Mouse (Mus musculus): Measurements from ENCODE around the gene Cuta.
"Not testable (repeated sequence)": the region's sequence is repeated elsewhere in the genome, so short reads cannot be mapped to it uniquely, and the experiment has no call there.

Cuta gene

DNA sequence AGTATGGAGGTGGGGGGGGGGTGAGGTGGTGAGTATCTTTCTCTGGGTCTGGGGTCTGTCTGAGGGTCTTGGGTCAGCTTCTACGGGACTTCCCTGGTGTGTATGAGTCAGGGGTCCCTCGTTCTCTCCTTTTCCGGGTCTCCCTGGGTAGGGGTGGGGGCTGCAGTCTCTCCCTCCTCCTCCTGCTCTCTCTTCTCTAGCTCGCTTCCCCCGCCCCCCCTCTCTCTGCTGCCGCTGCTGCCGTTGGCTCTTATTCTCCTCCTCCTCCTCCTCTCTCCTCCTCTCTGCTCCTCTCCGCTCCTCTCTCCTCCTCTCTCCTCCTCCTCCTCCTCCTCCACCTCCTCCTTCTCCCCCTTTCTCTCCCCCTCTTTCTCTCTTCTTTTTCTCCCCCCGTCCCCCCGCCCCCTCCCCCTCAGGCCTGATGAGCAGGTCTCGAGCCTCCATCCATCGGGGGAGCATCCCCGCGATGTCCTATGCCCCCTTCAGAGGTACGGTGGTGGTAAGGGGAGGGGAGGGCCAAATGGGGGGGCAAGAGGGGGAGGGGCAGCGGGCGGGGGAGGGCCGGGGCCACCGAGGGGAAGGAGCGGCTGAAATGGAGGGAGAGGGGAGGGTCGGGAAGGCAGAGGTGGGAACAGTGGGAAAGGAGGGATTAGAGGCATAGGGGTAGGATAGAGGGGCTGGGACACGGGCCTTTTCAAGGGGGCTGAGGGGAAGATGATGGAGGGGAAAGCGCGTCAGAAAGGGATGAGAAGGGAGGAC lies 1.8 kb upstream of the Cuta start, which contains the start of gene Syngap1:
Syngap1 (plus strand) TSS at position 223 of the 759 bp plus-strand sequence.
- in situ Hi-C loops (cut with MboI; ENCODE audit: low pct_unique_long_range_greater_than_20kb in 1 of 2, low sequenced_read_pairs in 2 of 2, unreplicated experiment in 1 of 2) = no loop called here

DNA sequence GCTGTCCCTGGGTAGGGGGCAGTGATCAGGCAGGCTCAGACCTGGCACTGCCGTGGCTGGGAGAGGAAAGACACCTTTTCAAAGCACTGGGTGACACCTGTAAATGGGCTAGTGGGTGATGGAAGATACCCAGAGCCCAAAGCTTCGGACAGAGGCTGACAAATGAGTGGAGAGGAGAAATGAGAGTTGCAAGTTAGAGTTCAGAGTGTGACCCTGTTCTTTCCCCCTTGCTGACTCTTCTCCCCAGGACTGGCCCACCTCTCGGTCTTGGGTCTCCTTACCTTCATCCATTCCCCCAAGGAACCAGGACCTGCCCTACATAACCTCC lies 568 bp upstream of the Cuta start:
- in situ Hi-C loops (cut with MboI; ENCODE audit: low pct_unique_long_range_greater_than_20kb in 1 of 2, low sequenced_read_pairs in 2 of 2, unreplicated experiment in 1 of 2) = no loop called here

DNA sequence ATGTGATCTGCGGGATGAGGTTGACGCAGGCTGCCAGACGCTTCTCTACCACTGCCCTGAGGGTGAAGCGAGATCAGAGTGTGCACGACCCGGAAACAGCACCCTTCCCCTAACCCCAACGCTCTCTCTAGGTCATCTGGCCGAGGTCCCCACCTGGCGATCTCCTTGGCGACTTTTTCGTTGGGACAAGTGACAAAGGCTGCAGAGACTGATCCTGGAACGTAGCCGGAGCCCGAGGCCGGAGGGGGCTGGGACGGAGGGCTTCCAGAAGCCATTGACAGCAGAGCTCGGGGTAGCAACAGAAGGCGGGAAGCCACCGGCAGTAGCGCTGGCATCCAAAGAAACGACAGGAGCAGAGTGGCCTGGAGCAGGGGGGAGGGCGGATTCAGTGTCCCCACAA lies 638 bp downstream of the Cuta start:
- in situ Hi-C loops (cut with MboI; ENCODE audit: low pct_unique_long_range_greater_than_20kb in 1 of 2, low sequenced_read_pairs in 2 of 2, unreplicated experiment in 1 of 2) = no loop called here

DNA sequence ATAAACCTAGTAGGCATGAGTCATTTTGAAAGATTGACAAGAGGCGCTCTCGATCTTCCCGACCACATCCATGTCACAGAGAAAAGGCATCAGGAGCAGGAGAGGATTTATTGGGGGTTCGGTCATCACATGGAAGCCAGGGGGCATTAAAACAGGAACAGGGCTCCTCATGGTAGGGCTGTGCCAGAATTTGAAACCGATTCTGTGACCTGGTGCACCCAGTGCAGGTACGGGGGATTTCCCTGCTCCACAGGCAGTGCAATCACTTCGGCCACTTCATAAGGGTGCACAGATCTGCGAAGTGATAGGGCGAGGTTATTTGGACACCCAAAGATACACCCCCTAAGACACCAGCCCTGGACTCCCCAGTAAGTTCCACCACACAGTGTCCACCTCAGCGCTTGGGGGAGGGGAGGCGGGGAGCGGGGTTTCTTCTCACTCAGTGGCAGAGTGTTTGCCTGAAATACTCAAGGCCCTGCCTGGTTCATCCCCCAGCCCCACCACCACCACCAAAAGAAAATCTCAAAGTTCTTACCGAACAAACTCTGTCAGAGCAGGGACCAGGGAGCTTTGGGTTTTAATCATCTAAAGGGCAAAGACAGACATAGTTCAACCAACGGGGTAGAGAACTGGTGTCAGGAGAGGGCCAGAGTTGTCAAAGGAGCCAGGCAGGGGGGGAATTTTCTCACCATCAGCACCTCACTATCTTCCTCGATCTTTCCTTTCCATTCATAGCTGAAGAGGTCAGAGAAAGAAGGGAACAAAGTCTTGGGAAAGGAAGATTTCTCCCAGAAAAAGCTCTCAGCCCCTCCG lies 1.3 kb downstream of the Cuta start:
- in situ Hi-C loops (cut with MboI; ENCODE audit: low pct_unique_long_range_greater_than_20kb in 1 of 2, low sequenced_read_pairs in 2 of 2, unreplicated experiment in 1 of 2) = no loop called here

DNA sequence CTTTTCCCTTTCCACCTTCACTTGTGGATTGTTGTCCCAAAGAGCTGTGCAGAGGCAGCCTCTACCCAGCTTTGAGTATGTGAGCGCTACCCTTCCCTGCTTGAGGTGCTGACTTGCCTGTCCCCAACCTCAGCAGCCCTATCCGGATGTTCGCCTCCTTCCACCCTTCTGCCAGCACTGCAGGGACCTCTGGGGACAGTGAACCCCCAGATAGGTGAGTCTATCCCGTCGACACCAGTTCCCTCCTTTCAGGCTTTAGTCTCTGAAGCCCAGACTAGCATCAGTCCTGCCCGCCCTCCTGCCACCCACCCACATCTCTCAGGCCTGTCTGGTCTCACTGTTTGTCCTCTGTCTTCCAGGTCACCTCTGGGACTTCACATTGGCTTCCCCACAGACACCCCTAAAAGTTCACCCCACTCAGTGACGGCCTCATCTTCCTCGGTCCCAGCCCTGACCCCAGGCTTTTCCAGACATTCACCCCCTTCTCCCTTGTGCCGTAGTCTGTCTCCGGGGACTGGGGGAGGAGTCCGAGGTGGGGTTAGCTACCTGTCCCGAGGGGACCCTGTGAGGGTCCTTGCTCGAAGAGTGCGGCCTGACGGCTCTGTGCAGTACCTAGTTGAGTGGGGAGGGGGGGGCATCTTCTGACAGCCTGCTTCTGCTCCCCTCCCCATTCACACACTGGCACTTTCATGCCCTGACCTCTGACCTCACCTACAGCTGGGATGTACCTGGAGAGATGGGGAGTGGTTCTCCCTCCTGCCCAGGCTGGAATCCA lies 2.3 kb downstream of the Cuta start:
- in situ Hi-C loops (cut with MboI; ENCODE audit: low pct_unique_long_range_greater_than_20kb in 1 of 2, low sequenced_read_pairs in 2 of 2, unreplicated experiment in 1 of 2) = no loop called here

DNA sequence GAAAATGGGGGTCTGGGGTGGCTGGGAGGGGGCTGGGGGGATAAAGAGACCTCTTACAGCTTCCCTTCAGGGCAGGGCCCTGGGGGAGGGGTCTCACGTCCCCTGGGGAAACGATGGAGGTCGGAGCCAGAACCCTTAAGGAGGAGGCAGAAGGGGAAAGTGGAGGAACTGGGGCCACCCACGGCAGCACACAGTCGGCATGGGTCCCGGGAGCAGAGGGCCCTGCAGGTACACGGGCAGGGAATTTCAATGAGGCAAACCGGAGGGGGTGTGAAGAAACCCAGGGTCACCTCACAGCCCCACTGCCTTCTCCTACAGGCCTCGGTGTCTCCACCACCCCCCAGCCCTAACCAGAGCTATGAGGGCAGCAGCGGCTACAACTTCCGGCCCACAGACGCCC lies 2.9 kb downstream of the Cuta start:
- in situ Hi-C loops (cut with MboI; ENCODE audit: low pct_unique_long_range_greater_than_20kb in 1 of 2, low sequenced_read_pairs in 2 of 2, unreplicated experiment in 1 of 2) = no loop called here

DNA sequence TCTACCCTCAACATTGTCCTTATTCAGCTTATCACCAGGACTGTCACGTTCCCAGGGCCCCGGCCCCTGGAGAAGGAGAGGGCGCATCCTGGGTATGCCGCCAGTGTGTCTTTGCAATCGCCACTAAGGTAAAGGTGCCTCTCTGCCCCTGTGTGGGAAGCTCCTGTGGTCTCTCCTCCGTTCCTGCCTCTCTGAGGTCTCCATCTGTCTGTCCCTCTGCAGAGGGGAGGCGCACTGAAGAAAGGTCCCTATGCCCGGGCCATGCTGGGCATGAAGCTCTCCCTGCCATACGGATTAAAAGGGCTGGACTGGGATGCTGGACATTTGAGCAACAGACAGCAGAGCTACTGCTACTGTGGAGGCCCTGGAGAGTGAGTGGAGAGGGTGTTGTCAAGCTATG lies 4.3 kb downstream of the Cuta start:
- in situ Hi-C loops (cut with MboI; ENCODE audit: low pct_unique_long_range_greater_than_20kb in 1 of 2, low sequenced_read_pairs in 2 of 2, unreplicated experiment in 1 of 2) = no loop called here

DNA sequence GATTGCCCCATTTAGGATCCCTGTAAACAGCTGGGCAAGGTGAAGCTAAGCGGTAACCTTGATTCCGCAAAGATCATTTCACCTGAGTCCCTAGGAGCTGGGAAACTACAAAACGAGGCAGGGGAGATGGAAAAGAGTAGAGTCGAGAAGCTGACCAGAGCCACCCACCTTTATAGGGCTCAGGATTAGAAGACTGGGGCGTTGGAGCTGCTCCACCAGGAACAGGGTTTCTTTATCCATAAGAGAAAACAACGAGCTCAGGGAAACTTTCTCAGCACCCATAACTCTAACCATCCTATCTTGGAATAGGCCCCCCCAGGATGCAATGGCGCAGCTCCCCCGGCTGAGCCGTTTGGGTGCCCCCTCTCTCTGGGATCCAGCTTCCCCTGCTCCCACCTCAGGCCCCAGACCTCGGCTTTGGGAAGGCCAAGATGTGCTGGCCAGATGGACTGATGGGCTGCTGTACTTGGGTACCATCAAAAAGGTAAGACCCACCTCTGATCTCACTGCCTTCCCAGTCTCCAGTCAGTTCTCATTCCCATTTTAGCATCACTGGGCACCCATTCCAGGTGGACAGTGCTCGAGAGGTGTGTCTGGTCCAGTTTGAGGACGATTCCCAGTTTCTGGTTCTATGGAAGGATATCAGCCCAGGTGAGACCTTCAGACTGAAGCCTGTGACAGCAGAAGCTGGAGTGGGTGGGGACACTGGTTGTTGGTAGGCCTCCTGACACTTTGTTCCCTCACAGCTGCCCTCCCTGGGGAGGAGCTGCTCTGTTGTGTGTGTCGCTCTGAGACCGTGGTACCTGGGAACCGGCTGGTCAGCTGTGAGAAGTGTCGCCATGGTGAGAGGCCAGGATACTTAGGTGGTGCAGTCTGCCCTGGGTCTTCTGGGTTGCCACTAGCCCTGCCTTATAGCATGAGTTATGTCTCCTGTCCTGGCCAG lies 5.2 kb downstream of the Cuta start:
- in situ Hi-C loops (cut with MboI; ENCODE audit: low pct_unique_long_range_greater_than_20kb in 1 of 2, low sequenced_read_pairs in 2 of 2, unreplicated experiment in 1 of 2) = no loop called here

DNA sequence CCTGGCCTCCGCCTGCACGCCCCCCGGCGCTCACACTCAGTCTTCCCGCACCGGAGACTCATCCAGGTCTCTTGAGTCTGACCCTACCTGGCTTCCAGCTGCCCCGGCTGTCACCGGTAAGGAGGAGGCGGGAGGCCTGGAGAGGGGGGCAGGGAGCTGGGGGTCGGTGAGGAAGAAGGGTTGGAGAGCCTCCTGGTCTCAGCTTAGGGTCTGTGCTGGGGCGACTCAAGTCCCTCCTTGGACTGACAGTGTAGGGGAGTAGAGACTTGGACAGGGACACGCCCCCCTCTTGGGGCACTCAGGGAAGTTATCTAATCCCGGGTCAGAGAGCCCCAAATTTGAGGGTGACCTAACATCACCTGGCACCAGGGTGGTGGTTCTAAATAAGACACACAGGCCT lies 6.0 kb downstream of the Cuta start:
- in situ Hi-C loops (cut with MboI; ENCODE audit: low pct_unique_long_range_greater_than_20kb in 1 of 2, low sequenced_read_pairs in 2 of 2, unreplicated experiment in 1 of 2) = no loop called here

DNA sequence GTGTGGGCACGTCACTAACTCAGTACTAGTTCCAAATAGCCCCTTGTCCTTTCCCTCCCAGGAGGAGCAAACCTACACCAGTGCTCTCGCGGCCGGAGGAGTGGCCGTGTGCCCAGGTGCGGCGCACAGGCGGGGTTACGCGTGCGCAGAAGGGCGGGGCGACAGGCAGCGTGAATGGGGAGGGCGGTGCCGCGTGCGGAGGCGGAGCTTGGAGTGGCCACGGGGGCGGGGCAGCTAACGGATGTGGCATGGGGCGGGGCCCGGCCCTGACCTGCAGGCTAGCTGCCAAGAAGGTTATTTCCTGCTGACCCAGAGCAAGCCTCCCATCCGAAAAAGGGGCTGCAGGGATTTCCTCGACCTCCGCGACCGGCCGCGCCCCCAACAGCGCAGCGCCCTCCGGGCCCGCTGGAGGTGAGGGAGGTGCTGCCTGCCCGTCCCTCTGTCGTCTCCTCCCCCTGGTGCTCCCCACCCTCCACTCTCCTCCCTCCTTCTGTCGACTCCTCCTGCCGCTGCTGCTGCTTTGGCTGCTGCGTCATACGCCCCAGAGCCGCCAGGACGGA lies 6.5 kb downstream of the Cuta start, which contains the start of gene Phf1:
Phf1 (plus strand) TSS at position 214 of the 560 bp plus-strand sequence.
- in situ Hi-C loops (cut with MboI; ENCODE audit: low pct_unique_long_range_greater_than_20kb in 1 of 2, low sequenced_read_pairs in 2 of 2, unreplicated experiment in 1 of 2) = no loop called here

DNA sequence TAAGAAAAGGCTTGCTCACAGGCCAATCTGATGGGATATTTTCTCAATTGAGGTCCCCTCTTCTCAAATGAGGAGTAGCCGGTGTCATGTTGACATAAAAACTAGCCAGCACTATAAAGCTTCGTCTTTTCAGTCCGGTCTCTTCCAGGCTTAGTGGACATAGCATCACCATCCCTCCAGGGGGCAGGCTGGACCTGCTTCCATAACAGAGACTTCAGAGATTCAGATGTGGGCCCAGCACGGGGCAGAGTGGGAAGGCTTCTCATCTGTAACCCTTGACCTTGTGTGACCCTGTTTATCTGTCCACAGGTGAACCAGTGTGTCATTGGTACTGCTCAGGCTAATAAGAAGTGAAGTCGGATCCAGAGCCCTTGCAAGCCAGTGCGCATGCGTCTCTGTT lies 7.6 kb downstream of the Cuta start:
- in situ Hi-C loops (cut with MboI; ENCODE audit: low pct_unique_long_range_greater_than_20kb in 1 of 2, low sequenced_read_pairs in 2 of 2, unreplicated experiment in 1 of 2) = not testable (repeated sequence)

DNA sequence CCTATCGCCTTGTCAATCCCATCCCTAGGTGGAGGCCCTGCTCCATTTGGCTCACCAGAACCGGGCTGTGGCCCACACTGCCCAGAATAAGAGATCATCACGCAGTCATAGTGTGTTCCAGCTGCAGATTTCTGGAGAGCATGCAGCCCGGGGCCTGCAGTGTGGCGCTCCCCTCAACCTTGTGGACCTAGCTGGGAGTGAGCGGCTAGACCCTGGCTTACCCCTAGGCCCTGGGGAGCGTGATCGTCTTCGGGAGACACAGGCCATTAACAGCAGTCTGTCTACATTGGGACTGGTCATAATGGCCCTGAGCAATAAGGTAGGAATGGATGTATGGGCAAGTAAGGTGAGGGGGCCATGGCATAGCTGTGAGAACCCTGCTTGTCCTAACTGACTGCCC lies 14.0 kb downstream of the Cuta start:
- in situ Hi-C loops (cut with MboI; ENCODE audit: low pct_unique_long_range_greater_than_20kb in 1 of 2, low sequenced_read_pairs in 2 of 2, unreplicated experiment in 1 of 2) = not testable (repeated sequence)

DNA sequence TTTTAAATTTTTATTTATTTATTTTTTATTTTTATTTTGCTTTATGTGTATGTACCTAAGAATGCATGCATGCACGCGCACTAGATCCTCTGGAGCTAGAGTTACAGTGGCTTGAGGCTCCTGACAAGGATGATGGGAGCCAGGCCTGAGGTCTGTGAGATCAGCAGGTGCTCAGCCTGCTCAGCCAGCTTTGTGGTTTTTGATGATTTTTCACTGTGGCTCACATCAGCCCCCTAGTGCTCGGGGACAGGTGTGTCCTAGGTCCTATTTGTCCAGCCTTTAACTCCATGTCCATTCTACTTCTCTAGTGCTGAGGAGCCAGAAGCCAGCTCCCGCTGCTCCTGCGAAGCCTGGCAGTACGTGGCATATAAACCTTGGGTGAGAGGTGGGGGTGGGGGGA lies 17.0 kb downstream of the Cuta start:
- in situ Hi-C loops (cut with MboI; ENCODE audit: low pct_unique_long_range_greater_than_20kb in 1 of 2, low sequenced_read_pairs in 2 of 2, unreplicated experiment in 1 of 2) = not testable (repeated sequence)

DNA sequence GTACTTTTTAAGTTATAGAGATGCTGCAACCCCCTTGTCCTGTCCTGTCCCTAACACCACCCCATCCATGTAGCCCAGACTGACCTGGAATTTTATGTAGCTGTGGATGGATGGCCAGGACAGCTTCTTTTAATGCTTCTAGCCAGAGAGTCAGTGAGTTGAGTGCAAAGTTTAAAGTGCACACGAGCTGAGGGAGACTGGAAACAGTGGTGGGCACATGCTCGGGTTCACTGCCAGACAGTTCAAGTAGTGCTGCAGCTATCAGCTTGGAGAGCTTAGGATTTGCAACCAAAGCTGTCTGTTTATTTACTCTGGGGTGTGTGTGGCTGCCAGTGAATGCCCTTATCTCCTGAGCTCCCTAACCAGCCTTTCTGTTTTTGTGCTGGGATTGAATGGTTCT lies 19.9 kb downstream of the Cuta start:
- in situ Hi-C loops (cut with MboI; ENCODE audit: low pct_unique_long_range_greater_than_20kb in 1 of 2, low sequenced_read_pairs in 2 of 2, unreplicated experiment in 1 of 2) = not testable (repeated sequence)

DNA sequence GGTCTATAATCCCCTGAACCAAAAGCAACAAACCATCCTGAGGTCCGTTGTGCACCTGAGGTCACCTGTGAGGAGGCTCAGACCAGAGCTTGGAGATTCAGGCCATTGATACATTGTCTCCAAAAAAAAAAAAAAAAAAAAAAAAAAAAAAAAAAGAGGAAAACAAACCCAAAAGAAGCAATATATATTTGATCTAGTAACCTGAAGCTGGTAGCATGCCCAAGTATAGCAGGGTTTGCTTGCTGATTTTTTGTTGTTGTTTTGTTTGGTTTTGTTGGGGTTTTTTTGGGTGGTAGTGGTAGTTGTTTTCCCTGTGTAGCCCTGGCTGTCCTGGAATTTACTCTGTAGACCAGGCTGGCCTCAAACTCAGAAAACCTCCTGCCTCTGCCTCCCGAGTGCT lies 21.0 kb downstream of the Cuta start:
- in situ Hi-C loops (cut with MboI; ENCODE audit: low pct_unique_long_range_greater_than_20kb in 1 of 2, low sequenced_read_pairs in 2 of 2, unreplicated experiment in 1 of 2) = no loop called here

DNA sequence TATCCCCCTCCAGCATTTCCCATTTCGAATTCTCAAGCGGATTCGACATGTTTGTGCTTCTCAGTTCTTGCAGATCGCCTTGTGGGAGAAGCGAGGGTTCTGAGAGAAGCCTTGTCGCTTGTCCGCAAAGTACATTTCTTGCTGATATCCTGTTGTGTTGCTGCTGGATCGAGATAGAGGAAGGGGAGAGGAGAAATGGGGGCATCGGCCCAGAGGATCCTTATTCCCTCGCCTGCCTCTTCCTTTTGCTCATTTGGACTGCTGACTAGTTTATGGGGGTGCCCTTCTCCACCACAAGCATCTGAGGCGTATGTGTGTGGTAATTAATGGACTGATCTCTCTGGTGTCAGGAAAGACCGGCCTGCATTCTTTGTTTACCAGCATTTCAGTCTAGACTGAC lies 21.8 kb downstream of the Cuta start:
- in situ Hi-C loops (cut with MboI; ENCODE audit: low pct_unique_long_range_greater_than_20kb in 1 of 2, low sequenced_read_pairs in 2 of 2, unreplicated experiment in 1 of 2) = not testable (repeated sequence)

DNA sequence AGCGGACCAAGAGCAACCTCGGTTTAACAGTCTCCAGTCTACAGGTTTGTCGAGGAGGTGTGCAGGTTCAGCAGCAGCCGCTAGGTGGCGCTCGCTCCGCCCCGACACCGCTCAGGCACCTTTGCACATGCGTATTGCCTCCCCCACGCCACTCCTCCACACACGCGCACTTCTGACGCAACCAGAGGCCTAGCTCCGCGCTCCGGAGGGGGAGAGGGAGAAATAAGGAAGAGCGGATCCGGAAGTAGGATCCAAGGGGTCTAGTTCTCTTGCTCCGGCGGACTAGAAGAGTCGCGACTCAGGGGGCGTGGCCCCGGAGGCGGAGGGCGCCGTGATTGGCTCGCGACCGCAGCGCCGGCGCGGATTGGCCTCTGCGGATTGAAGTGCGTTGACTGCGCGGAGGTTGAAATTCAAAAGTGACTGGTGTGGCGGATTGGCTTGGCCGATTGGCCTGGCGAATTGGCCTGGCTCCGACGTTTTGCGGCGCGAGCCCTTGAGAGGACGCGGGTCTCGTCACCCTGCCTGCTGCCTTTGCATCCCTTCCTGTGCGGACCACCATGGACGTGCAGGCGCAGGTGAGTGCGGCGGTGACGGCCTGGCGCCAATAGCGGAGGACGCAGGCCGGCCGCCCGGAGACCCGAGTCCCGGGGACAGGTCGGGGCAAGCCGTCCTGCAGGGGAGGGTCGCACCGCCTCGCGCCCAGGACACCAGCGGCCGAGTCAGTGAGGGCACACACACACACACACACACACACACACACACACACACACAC lies 22.5 kb downstream of the Cuta start, which contains the start of gene Kifc5b:
Kifc5b (plus strand) TSS at position 381 of the 772 bp plus-strand sequence.
- in situ Hi-C loops (cut with MboI; ENCODE audit: low pct_unique_long_range_greater_than_20kb in 1 of 2, low sequenced_read_pairs in 2 of 2, unreplicated experiment in 1 of 2) = no loop called here
